Mouse (Mus musculus): ENCODE measurements around the gene Adam12. TPM values are rescaled to one million over a fixed set of nuclear protein-coding genes. Genes with fewer than 3 reads are reported as not detected.

Adam12 gene
- polyA plus RNA-seq, 1 experiment from 2014 or later, result 23.2 TPM

DNA sequence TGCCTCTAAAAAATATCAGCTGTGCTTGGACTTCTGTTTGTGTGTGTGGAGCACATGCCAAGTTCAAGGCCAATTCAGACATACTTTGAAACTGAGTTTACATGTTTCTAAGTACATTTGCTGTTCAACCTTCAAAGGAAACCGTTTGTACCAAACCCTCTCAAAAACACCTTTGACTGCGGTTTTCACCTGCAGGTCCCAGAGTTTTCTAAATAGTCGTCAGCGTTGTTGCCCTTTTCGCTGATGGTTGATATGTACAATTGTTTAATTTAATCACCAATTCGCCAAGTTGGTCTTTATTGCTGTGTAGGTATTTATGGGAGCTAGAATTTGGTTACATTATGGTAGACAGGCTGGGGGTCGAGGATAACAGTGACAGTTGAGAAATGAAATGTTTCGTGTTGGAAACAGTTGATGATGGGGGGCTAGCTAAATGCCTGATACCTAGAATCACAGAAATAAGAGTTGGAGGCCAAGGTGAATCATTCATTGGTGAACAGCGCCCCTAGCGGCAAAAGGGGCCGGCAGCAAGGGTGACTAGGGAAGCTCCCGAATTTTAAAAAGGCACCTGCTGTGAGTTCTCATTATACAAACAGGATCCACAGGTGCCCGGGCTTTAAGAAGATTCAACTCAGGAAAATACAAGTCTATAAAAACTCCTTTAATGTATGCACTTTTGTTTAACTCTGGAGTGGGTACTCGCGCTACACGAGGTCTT lies 8.3 kb downstream of the Adam12 start:
- no peak for ATAC-seq (ENCODE audit: borderline replicate concordance, extremely low read depth, low FRiP score, low TSS enrichment)
- Histone ChIP-seq H3K36me3 (no peaks in the 10 kb centered on the region; the same call in 1 of the 2 replicates), H3K4me3 (peak overlapping the region; percentile 66), H3K9ac (peak overlapping the region; percentile 64), H3K9me3 (no peaks in the 10 kb centered on the region), H3K27ac (peak overlapping the region; percentile 93), H3K4me1 (peaks cover 56% of the 10 kb centered on the region), H3K4me2 (peak overlapping the region; percentile 97), H3K27me3 (no peaks in the 10 kb centered on the region)
- WGBS, result 17% methylated on average over 16 of the region's 16 CpGs

- Histone ChIP-seq H3K27me3 (no peaks in the 10 kb centered on the region), H3K4me1 (peaks cover 6% of the 10 kb centered on the region; the same call in 1 of the 2 replicates), H3K9me3 (no peaks in the 10 kb centered on the region), H3K9ac (no peak overlapping the region), H3K36me3 (peaks cover 3% of the 10 kb centered on the region; the same call in 1 of the 2 replicates), H3K4me3 (no peak overlapping the region), H3K4me2 (no peak overlapping the region), H3K27ac (no peak overlapping the region)
- ATAC-seq (ENCODE audit: borderline replicate concordance, extremely low read depth, low FRiP score, low TSS enrichment), result no peak
- 55% methylated on average over 10 of the region's 10 CpGs for WGBS
Observed at GRCm38 (mm10) chr7:134207956-134208355, 24.0 kb downstream of the Adam12 start.

- ATAC-seq (ENCODE audit: borderline replicate concordance, extremely low read depth, low FRiP score, low TSS enrichment), result no peak
- WGBS, result 76% methylated on average over 3 of the region's 3 CpGs
Observed at GRCm38 (mm10) chr7:134193089-134193488, 38.9 kb downstream of the Adam12 start.

DNA sequence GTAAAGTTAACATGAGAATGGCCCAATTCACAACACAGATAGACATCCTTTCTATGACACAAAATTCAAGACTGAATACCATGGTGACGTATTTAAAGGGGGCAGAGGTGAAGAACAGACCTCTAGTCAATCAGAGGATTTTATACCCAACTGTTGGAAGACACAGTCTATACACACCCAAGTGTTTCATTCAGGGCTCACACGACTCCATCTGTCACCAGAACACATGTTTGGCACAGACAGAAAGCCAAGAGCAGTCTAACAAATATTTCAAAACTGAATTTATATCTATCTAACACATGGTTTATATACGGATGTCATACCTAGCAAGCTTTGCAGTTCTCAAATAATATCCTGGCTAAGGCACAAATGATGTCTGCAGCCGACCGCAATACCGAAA lies 41.8 kb downstream of the Adam12 start:
- WGBS, result 65% methylated on average over 6 of the region's 6 CpGs

More at GRCm38 (mm10) chr7:134193089-134193488, 38.9 kb downstream of the Adam12 start:
- H3K27me3 ChIP-seq, result no peaks in the 10 kb centered on the region
- no peak overlapping the region for H3K9ac ChIP-seq
- no peak overlapping the region for H3K4me2 ChIP-seq
- H3K4me1 ChIP-seq, result peaks cover 40% of the 10 kb centered on the region
- H3K27ac ChIP-seq, result no peak overlapping the region
- no peaks in the 10 kb centered on the region for H3K36me3 ChIP-seq
- no peaks in the 10 kb centered on the region for H3K9me3 ChIP-seq
- no peak overlapping the region for H3K4me3 ChIP-seq

GRCm38 (mm10) chr7:134188565-134188964 lies 43.4 kb downstream of the Adam12 start:
- peaks cover 17% of the 10 kb centered on the region for H3K36me3 ChIP-seq
- no peak overlapping the region for H3K4me2 ChIP-seq
- WGBS, result 57% methylated on average over 6 of the region's 6 CpGs
- no peak overlapping the region for H3K4me3 ChIP-seq
- H3K9ac ChIP-seq, result no peak overlapping the region
- H3K9me3 ChIP-seq, result no peaks in the 10 kb centered on the region
- peaks cover 40% of the 10 kb centered on the region for H3K4me1 ChIP-seq
- 0 out of 2 replicates have a peak overlapping the region, but pooled peaks have one; percentile 1 for H3K27ac ChIP-seq
- ATAC-seq (ENCODE audit: borderline replicate concordance, extremely low read depth, low FRiP score, low TSS enrichment), result peak; percentile 19; the same call in 1 of the 2 replicates
- no peaks in the 10 kb centered on the region for H3K27me3 ChIP-seq

More for the DNA sequence above, 41.8 kb downstream of the Adam12 start:
- no peak overlapping the region for H3K4me3 ChIP-seq
- H3K27me3 ChIP-seq, result no peaks in the 10 kb centered on the region
- H3K4me1 ChIP-seq, result peaks cover 40% of the 10 kb centered on the region
- H3K9me3 ChIP-seq, result no peaks in the 10 kb centered on the region
- H3K4me2 ChIP-seq, result no peak overlapping the region
- H3K36me3 ChIP-seq, result peaks cover 10% of the 10 kb centered on the region
- no peak overlapping the region for H3K27ac ChIP-seq
- ATAC-seq (ENCODE audit: borderline replicate concordance, extremely low read depth, low FRiP score, low TSS enrichment), result no peak
- H3K9ac ChIP-seq, result no peak overlapping the region

- H3K27me3 ChIP-seq, result no peaks in the 10 kb centered on the region
- H3K36me3 ChIP-seq, result peaks cover 17% of the 10 kb centered on the region
- no peak overlapping the region for H3K27ac ChIP-seq
- no peaks in the 10 kb centered on the region for H3K9me3 ChIP-seq
- H3K4me2 ChIP-seq, result no peak overlapping the region
- H3K4me3 ChIP-seq, result no peak overlapping the region
- ATAC-seq (ENCODE audit: borderline replicate concordance, extremely low read depth, low FRiP score, low TSS enrichment), result no peak
- H3K9ac ChIP-seq, result no peak overlapping the region
- 36% methylated on average over 1 of the region's 1 CpGs for WGBS
- H3K4me1 ChIP-seq, result peaks cover 34% of the 10 kb centered on the region
Observed at GRCm38 (mm10) chr7:134187946-134188345, 44.0 kb downstream of the Adam12 start.

DNA sequence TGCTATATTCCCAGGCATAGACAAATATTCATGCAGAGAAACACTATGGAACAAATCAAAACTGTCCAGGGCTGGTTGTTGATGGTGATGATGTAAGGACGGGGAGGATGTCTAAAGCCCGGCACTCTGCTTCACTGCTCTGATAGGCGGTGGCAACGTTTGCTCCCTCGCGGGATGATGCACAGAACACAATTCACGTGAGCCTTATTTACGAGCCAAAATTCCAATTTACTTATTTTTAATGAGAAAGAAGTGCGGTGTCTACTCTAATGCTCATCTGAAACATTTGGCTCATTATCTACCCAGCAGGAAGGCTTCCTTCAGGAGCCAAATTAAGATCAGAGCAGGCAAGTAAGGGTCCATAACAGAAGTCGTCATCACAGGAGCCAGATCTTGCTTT lies 45.4 kb downstream of the Adam12 start:
- Histone ChIP-seq H3K27me3 (no peaks in the 10 kb centered on the region), H3K9me3 (no peaks in the 10 kb centered on the region), H3K4me1 (peaks cover 30% of the 10 kb centered on the region), H3K27ac (no peak overlapping the region), H3K4me3 (no peak overlapping the region), H3K36me3 (peaks cover 17% of the 10 kb centered on the region), H3K9ac (no peak overlapping the region), H3K4me2 (no peak overlapping the region)
- 93% methylated on average over 10 of the region's 10 CpGs for WGBS
- no peak for ATAC-seq (ENCODE audit: borderline replicate concordance, extremely low read depth, low FRiP score, low TSS enrichment)

DNA sequence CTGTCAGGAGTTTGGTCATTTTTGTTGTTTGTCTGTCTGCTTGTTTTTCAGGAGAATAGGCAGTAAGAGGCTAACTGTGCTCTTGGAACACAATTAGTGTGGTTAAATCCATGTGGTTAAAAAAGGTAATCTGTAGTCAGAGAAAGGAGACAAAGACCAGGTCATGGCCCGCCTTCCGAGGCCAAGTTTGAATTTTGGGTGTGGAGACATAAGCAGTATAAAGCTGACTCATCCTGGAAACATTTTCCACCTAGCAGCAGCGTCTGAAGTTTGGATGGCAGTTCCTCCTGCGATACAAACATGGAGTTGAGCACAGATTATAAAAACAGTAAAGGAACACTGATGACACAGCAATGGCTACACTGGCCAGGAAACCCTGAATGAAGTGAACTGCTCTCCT lies 46.2 kb downstream of the Adam12 start:
- H3K9ac ChIP-seq, result no peak overlapping the region
- ATAC-seq (ENCODE audit: borderline replicate concordance, extremely low read depth, low FRiP score, low TSS enrichment), result no peak
- H3K36me3 ChIP-seq, result peaks cover 17% of the 10 kb centered on the region
- 85% methylated on average over 4 of the region's 4 CpGs for WGBS
- H3K4me2 ChIP-seq, result no peak overlapping the region
- H3K4me1 ChIP-seq, result peaks cover 24% of the 10 kb centered on the region
- H3K4me3 ChIP-seq, result no peak overlapping the region
- H3K27me3 ChIP-seq, result no peaks in the 10 kb centered on the region
- no peaks in the 10 kb centered on the region for H3K9me3 ChIP-seq
- H3K27ac ChIP-seq, result no peak overlapping the region

- ATAC-seq (ENCODE audit: borderline replicate concordance, extremely low read depth, low FRiP score, low TSS enrichment), result no peak
- H3K27ac ChIP-seq, result no peak overlapping the region
- no peak overlapping the region for H3K4me2 ChIP-seq
Observed at GRCm38 (mm10) chr7:134181717-134182116, 50.2 kb downstream of the Adam12 start.

DNA sequence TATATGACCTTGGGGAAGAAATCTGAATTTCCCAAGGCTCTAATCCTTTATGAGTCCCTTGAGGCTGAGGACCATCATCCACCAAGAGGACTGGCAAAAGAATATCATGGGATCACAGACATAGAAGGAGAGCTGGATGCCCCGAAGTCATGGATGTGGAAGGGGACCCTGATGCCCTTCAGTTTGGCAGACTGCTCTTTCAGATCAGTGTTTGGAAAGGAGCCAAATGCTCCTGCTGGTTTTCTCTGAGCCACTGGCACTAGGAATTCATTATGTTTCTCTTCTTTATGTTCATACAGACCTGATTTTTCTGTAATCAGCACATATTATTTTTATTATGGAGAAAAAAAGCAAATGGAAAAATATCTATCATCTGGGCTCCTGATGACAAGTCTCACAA lies 50.9 kb downstream of the Adam12 start:
- Histone ChIP-seq H3K36me3 (peaks cover 17% of the 10 kb centered on the region), H3K27me3 (no peaks in the 10 kb centered on the region), H3K4me1 (no peaks in the 10 kb centered on the region), H3K9me3 (no peaks in the 10 kb centered on the region), H3K9ac (no peak overlapping the region), H3K4me3 (no peak overlapping the region), H3K27ac (no peak overlapping the region), H3K4me2 (no peak overlapping the region)
- no peak for ATAC-seq (ENCODE audit: borderline replicate concordance, extremely low read depth, low FRiP score, low TSS enrichment)
- WGBS, result 89% methylated on average over 1 of the region's 1 CpGs

More at GRCm38 (mm10) chr7:134181717-134182116, 50.2 kb downstream of the Adam12 start:
- no peak overlapping the region for H3K9ac ChIP-seq
- no peak overlapping the region for H3K4me3 ChIP-seq
- H3K36me3 ChIP-seq, result peaks cover 17% of the 10 kb centered on the region
- H3K4me1 ChIP-seq, result no peaks in the 10 kb centered on the region
- H3K27me3 ChIP-seq, result no peaks in the 10 kb centered on the region
- H3K9me3 ChIP-seq, result no peaks in the 10 kb centered on the region
- whole genome bisulfite sequencing, result 68% methylated on average over 1 of the region's 1 CpGs

- H3K4me2 ChIP-seq, result no peak overlapping the region
- H3K27me3 ChIP-seq, result no peaks in the 10 kb centered on the region
- ATAC-seq (ENCODE audit: borderline replicate concordance, extremely low read depth, low FRiP score, low TSS enrichment), result peak; percentile 76; the same call in 1 of the 2 replicates
- no peak overlapping the region for H3K4me3 ChIP-seq
- H3K4me1 ChIP-seq, result no peaks in the 10 kb centered on the region
- no peaks in the 10 kb centered on the region for H3K9me3 ChIP-seq
- no peak overlapping the region for H3K9ac ChIP-seq
- 51% methylated on average over 2 of the region's 2 CpGs for WGBS
- H3K27ac ChIP-seq, result peak overlapping the region; percentile 63
- H3K36me3 ChIP-seq, result no peaks in the 10 kb centered on the region
Observed at GRCm38 (mm10) chr7:134177051-134177450, 54.9 kb downstream of the Adam12 start.

- WGBS, result 65% methylated on average over 4 of the region's 4 CpGs
- Histone ChIP-seq H3K4me3 (no peak overlapping the region), H3K36me3 (no peaks in the 10 kb centered on the region)
Observed at GRCm38 (mm10) chr7:134175201-134175600, 56.7 kb downstream of the Adam12 start.

More at GRCm38 (mm10) chr7:134175201-134175600, 56.7 kb downstream of the Adam12 start:
- no peak overlapping the region for H3K4me2 ChIP-seq
- H3K27ac ChIP-seq, result no peak overlapping the region
- no peaks in the 10 kb centered on the region for H3K9me3 ChIP-seq
- no peak for ATAC-seq (ENCODE audit: borderline replicate concordance, extremely low read depth, low FRiP score, low TSS enrichment)
- H3K9ac ChIP-seq, result no peak overlapping the region
- no peaks in the 10 kb centered on the region for H3K27me3 ChIP-seq
- H3K4me1 ChIP-seq, result no peaks in the 10 kb centered on the region

Data from lung, embryonic 15.5 days (tissue).